Mouse (Mus musculus) lung, postnatal 25 days (tissue): ENCODE results near the gene Dmc1.

ENCODE experiments used
- DNase-seq: peaks from one replicate; pipeline ENCODE4 v3.0.0; 2022; ENCODE audit warnings: low spot score

Dmc1 gene

GRCm38 (mm10) chr15:79604990-79605665, at the start of gene Dmc1:
Dmc1 (minus strand) TSS chr15:79605109.
- DNase-seq = peak; percentile 3

- no peak for DNase-seq
Measured at GRCm38 (mm10) chr15:79651481-79651880, 46.6 kb upstream of the Dmc1 start.

GRCm38 (mm10) chr15:79650569-79650968, 45.7 kb upstream of the Dmc1 start:
- peak; percentile 45 for DNase-seq

GRCm38 (mm10) chr15:79648130-79648529, 43.2 kb upstream of the Dmc1 start:
- no peak for DNase-seq

GRCm38 (mm10) chr15:79645483-79645882, 40.6 kb upstream of the Dmc1 start:
- no peak for DNase-seq

GRCm38 (mm10) chr15:79641135-79641817, 36.4 kb upstream of the Dmc1 start:
- DNase-seq = no peak

GRCm38 (mm10) chr15:79630471-79630870, 25.6 kb upstream of the Dmc1 start:
- no peak for DNase-seq

GRCm38 (mm10) chr15:79619770-79620414, 15.0 kb upstream of the Dmc1 start:
- DNase-seq = no peak

GRCm38 (mm10) chr15:79618456-79618855, 13.5 kb upstream of the Dmc1 start:
- no peak for DNase-seq

GRCm38 (mm10) chr15:79617135-79617534, 12.2 kb upstream of the Dmc1 start:
- DNase-seq = no peak

- DNase-seq = no peak
Measured at GRCm38 (mm10) chr15:79616729-79617128, 11.8 kb upstream of the Dmc1 start.

- no peak for DNase-seq
Measured at GRCm38 (mm10) chr15:79615501-79615900, 10.6 kb upstream of the Dmc1 start.

- DNase-seq = no peak
Measured at GRCm38 (mm10) chr15:79609226-79609625, 4.3 kb upstream of the Dmc1 start.

GRCm38 (mm10) chr15:79608214-79608613, 3.3 kb upstream of the Dmc1 start:
- DNase-seq = no peak

- DNase-seq = no peak
Measured at GRCm38 (mm10) chr15:79607757-79608156, 2.8 kb upstream of the Dmc1 start.

- DNase-seq = no peak
Measured at GRCm38 (mm10) chr15:79606161-79606560, 1.3 kb upstream of the Dmc1 start.

- no peak for DNase-seq
Measured at GRCm38 (mm10) chr15:79600176-79600575, 4.7 kb downstream of the Dmc1 start.

GRCm38 (mm10) chr15:79598715-79599114, 6.2 kb downstream of the Dmc1 start:
- no peak for DNase-seq

GRCm38 (mm10) chr15:79581581-79581980, 23.3 kb downstream of the Dmc1 start:
- DNase-seq = no peak

- no peak for DNase-seq
Measured at GRCm38 (mm10) chr15:79577671-79578426, 27.1 kb downstream of the Dmc1 start.

GRCm38 (mm10) chr15:79576947-79577346, 28.0 kb downstream of the Dmc1 start:
- no peak for DNase-seq

- DNase-seq = no peak
Measured at GRCm38 (mm10) chr15:79575543-79576222, 29.2 kb downstream of the Dmc1 start.
